Mouse (Mus musculus) hindbrain, embryonic 14.5 days (tissue): ENCODE measurements around the gene Arhgap24. TPM values are rescaled to one million over a fixed set of nuclear protein-coding genes. Genes with fewer than 3 reads are reported as not detected.

ENCODE experiments used
- ATAC-seq: fragments of 200-750 bp; cut with Nextera tagmentation; 2 replicates; pipeline ENCODE4 v1.8.0; 2017; ENCODE audit warnings: moderate number of reproducible peaks, mild to moderate bottlenecking, moderate TSS enrichment, moderate library complexity; ENCODE audit not compliant: low FRiP score
- DNase-seq: peaks from one replicate; pipeline ENCODE4 v3.0.0-alpha.2; 2015; ENCODE audit warnings: low spot score
- H3K27ac ChIP-seq: fragments of 300-500 bp; sonication (generic); 2 replicates; pipeline ENCODE4 v1.5.1; 2014; ENCODE audit warnings: mild to moderate bottlenecking, moderate library complexity
- H3K27me3 ChIP-seq: fragments of 300-500 bp; sonication (generic); 2 replicates; pipeline ENCODE4 v1.6.1; 2014; ENCODE audit warnings: mild to moderate bottlenecking, low read length, mixed read lengths; ENCODE audit not compliant: control insufficient read depth, insufficient read depth
- H3K36me3 ChIP-seq: fragments of 300-500 bp; sonication (generic); replicated peaks from 2 replicates; pipeline ENCODE4 v1.6.1; 2014; ENCODE audit not compliant: control insufficient read depth, insufficient read depth
- H3K4me1 ChIP-seq: fragments of 300-500 bp; sonication (generic); replicated peaks from 2 replicates; pipeline ENCODE4 v1.6.1; 2014; ENCODE audit warnings: antibody characterized with exemption, low read length, mixed read lengths; ENCODE audit not compliant: control insufficient read depth, insufficient read depth
- H3K4me2 ChIP-seq: fragments of 300-500 bp; sonication (generic); replicated peaks from 2 replicates; pipeline ENCODE4 v1.6.1; 2014; ENCODE audit warnings: mild to moderate bottlenecking, moderate library complexity
- H3K4me3 ChIP-seq: fragments of 300-500 bp; sonication (generic); replicated peaks from 2 replicates; pipeline ENCODE4 v1.5.1; 2014; ENCODE audit warnings: mild to moderate bottlenecking, low read length
- H3K9ac ChIP-seq: fragments of 300-500 bp; sonication (generic); 2 replicates; pipeline ENCODE4 v1.6.1; 2014
- H3K9me3 ChIP-seq: fragments of 300-500 bp; sonication (generic); 2 replicates; pipeline ENCODE4 v1.6.1; 2016; ENCODE audit warnings: low read length; ENCODE audit not compliant: control insufficient read depth
- WGBS: fragments of 180-500 bp; shearing (Covaris S2); extraction: QIAGEN DNeasy Blood & Tissue Kit; methylation state at CpG from one replicate; pipeline ENCODE4 v1.1.7; 2014; 5-methylcytosine and 5-hydroxymethylcytosine counted together
- polyA plus RNA-seq: library from polyadenylated mRNA; unstranded; fragments of >200 nt; fragmentation: Nextera tagmentation; extraction: Ambion mirVana; gene quantifications from 2 replicates; pipeline ENCODE4 v1.2.1, GENCODE M21; 2014

Gene Arhgap24
- polyA plus RNA-seq, 1 experiment from 2014 or later, result 10.3 TPM

DNA sequence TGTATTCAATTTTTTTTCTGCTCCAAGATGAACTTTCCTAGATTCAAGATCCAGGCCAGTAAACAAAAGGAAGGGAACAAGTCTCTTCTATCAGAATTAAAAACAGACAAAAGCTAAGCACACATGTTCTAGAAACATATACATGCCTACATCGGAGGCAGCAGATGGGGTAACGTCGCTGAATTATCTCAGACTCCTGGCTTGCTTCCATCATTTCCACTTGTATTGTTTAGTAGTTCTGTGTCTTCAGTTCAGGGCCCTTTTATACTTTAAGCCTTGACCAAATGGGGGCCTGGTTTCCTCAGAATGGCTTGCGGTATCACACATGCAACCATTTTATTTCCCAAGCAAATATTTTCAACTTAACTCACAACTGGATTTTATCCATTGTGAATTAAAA, 154.4 kb downstream of the Arhgap24 start:
- H3K9me3 ChIP-seq, result no peaks in the 10 kb centered on the region
- H3K4me3 ChIP-seq, result no peak overlapping the region
- no peak for DNase-seq
- no peak overlapping the region for H3K9ac ChIP-seq
- no peaks in the 10 kb centered on the region for H3K4me1 ChIP-seq
- 65% methylated on average over 4 of the region's 4 CpGs for WGBS
- no peak overlapping the region for H3K27ac ChIP-seq
- H3K27me3 ChIP-seq, result no peaks in the 10 kb centered on the region
- H3K4me2 ChIP-seq, result no peak overlapping the region
- no peak for ATAC-seq
- H3K36me3 ChIP-seq, result no peaks in the 10 kb centered on the region

DNA sequence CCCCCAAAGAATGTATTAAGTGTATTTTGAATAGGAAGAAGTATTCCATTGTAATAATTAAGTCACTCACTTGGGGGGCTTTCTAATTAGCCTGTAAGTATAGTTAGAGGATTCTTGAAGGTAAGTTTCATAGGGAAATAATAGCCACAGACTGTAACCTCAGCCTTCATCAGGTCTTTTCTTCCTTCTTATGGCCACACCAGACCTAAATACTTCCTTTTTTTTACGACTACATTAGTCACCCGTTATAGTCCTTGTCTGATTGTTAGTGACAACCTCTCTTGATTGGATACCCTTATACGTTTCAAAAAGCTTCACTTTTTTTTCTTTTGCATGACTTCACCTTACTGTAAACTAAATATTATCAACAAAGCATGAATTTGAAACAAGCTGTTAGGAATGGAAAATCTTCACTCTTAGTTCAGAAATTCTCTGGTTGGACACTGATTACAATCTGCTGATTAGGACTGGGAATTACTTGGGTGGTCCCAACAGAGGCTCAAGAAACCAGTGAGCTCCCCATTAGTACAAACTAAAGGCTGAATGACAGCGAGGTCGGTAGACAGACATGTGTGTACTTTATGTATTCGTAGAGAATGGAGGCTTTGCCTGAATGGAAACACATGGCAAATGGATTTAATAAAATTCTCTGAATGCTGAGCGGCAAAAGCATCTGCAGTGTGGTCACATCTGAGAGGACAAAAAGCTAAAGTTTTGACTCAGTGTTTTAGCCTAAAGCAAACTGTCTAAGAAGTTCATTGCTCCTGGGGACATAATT, 158.8 kb downstream of the Arhgap24 start:
- no peaks in the 10 kb centered on the region for H3K9me3 ChIP-seq
- H3K27me3 ChIP-seq, result no peaks in the 10 kb centered on the region
- no peak overlapping the region for H3K4me3 ChIP-seq
- H3K27ac ChIP-seq, result no peak overlapping the region
- no peaks in the 10 kb centered on the region for H3K36me3 ChIP-seq
- no peak overlapping the region for H3K9ac ChIP-seq
- DNase-seq (no peak), ATAC-seq (no peak)
- 82% methylated on average over 7 of the region's 7 CpGs for WGBS
- no peaks in the 10 kb centered on the region for H3K4me1 ChIP-seq
- no peak overlapping the region for H3K4me2 ChIP-seq

DNA sequence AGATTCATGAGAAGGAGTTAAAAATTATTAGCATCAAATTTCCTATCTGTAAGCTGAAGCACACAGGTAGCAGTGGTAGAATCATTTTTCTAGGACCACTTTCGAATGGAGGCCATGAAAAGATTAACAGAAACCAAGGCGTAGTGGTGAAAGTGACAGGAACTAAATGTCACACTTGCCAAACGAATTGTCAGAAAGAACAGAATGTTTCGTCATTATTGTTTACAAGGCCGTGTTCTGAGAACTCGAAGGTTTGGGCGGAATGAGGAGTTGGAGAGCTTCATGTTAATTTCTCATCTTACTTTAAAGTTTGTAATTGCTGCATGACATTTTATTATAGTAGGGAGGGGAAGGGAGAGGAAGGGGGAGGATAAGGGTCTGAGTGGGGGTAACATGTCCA, 162.2 kb downstream of the Arhgap24 start:
- DNase-seq (no peak), ATAC-seq (no peak)
- H3K27me3 ChIP-seq, result no peaks in the 10 kb centered on the region
- H3K4me1 ChIP-seq, result no peaks in the 10 kb centered on the region
- no peak overlapping the region for H3K4me3 ChIP-seq
- no peak overlapping the region for H3K27ac ChIP-seq
- no peaks in the 10 kb centered on the region for H3K9me3 ChIP-seq
- H3K9ac ChIP-seq, result no peak overlapping the region
- H3K36me3 ChIP-seq, result no peaks in the 10 kb centered on the region
- 90% methylated on average over 7 of the region's 7 CpGs for WGBS
- H3K4me2 ChIP-seq, result no peak overlapping the region

DNA sequence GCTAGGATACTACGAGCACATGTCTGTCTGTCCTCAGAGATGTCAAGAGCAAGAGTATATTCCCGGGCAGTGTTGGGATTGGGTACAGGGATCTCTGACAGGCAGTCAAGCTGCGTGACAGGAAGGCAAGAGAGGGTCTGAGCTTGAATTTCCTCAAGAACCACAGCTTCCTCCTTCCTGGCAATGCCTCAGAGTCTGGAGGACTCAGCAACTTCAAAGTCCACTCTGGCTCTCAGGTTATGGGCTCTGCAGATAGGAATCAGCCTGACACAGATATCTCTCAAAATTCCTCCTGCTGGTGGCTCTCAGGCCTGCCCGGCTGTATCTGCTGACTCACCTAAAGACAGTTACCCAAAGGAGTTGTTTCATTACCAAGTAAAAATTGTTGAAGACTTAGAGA, 162.6 kb downstream of the Arhgap24 start:
- Histone ChIP-seq H3K27ac (no peak overlapping the region), H3K4me3 (no peak overlapping the region), H3K36me3 (no peaks in the 10 kb centered on the region), H3K27me3 (no peaks in the 10 kb centered on the region), H3K9ac (no peak overlapping the region), H3K4me1 (no peaks in the 10 kb centered on the region), H3K9me3 (no peaks in the 10 kb centered on the region), H3K4me2 (no peak overlapping the region)
- WGBS, result 89% methylated on average over 4 of the region's 4 CpGs
- DNase-seq, result no peak
- no peak for ATAC-seq

DNA sequence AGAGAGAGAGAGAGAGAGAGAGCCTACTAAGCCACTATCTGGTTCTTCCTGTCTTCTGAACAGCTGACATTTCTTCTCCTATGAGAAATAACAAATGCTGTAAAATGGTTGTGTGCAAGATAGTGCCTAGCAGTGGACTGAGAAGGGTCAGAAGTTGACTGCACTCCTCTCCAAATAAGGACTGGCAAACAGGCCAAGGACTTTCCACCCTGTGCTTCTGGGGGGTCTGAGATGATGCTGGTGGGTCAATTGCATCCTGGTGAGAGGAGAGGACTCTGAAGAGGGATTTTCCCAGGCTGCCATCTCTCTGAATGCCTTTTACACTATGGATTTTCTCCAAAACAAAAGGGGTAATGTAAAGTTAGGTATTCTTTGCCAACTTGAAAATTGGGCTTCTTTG, 177.9 kb downstream of the Arhgap24 start:
- Histone ChIP-seq H3K4me1 (no peaks in the 10 kb centered on the region), H3K9me3 (no peaks in the 10 kb centered on the region), H3K9ac (no peak overlapping the region), H3K27ac (no peak overlapping the region), H3K36me3 (no peaks in the 10 kb centered on the region), H3K4me2 (no peak overlapping the region), H3K27me3 (no peaks in the 10 kb centered on the region), H3K4me3 (no peak overlapping the region)
- ATAC-seq, result no peak
- no peak for DNase-seq

- 51% methylated on average over 13 of the region's 13 CpGs for WGBS
- DNase-seq, result no peak
- ATAC-seq, result no peak
Measured at GRCm38 (mm10) chr5:102664988-102665726, 184.0 kb downstream of the Arhgap24 start.

GRCm38 (mm10) chr5:102666886-102667285, 185.7 kb downstream of the Arhgap24 start:
- Histone ChIP-seq H3K27me3 (no peaks in the 10 kb centered on the region), H3K9ac (no peak overlapping the region), H3K4me2 (no peak overlapping the region), H3K9me3 (no peaks in the 10 kb centered on the region), H3K4me3 (no peak overlapping the region), H3K27ac (no peak overlapping the region), H3K4me1 (no peaks in the 10 kb centered on the region), H3K36me3 (no peaks in the 10 kb centered on the region)
- DNase-seq (no peak), ATAC-seq (no peak)
- WGBS, result 95% methylated on average over 3 of the region's 3 CpGs

More at GRCm38 (mm10) chr5:102664988-102665726, 184.0 kb downstream of the Arhgap24 start:
- no peaks in the 10 kb centered on the region for H3K27me3 ChIP-seq
- no peaks in the 10 kb centered on the region for H3K4me1 ChIP-seq
- no peaks in the 10 kb centered on the region for H3K36me3 ChIP-seq
- no peaks in the 10 kb centered on the region for H3K9me3 ChIP-seq
- H3K4me3 ChIP-seq, result no peak overlapping the region
- no peak overlapping the region for H3K4me2 ChIP-seq
- H3K27ac ChIP-seq, result no peak overlapping the region
- H3K9ac ChIP-seq, result no peak overlapping the region

DNA sequence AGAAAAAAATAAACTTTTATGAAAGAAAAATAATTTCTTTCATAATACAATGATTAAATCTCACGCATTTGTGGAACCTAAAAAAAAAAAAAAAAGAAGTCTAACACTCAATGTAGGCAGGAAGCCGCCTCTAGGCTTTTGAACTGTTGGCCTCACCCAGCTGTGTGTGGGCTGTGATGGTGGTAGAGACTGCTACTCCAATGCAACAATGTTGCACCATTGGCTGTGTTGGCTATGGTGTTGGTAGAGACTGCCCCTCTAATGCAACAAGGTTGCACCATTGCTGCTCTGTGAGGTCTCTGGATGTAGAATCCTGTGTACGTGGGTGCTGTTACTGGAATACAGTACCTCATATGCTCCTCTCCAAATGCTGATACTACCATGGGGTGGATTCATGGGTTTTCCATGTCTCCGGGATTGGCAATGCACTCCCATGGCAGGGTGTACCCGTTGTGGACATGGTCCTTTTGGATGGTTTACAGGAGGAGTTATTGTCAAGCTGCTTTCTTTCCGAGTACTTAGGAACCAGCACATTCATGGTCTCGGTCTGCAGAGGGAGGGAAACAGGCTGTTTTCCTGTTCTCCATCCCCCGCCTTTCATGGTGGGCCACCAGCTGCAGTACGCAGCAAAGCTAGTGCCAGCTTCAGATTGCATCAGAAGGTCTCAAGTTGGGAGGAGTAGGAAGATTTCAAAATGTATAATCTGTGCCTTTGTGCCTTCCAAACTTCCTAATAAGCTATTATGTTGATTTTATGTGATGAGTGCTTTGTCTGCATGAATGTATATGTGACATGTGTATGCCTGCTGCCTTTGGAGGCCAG, 186.8 kb downstream of the Arhgap24 start:
- Histone ChIP-seq H3K9me3 (no peaks in the 10 kb centered on the region), H3K36me3 (no peaks in the 10 kb centered on the region), H3K4me3 (no peak overlapping the region), H3K27me3 (no peaks in the 10 kb centered on the region), H3K4me2 (no peak overlapping the region), H3K9ac (no peak overlapping the region), H3K27ac (no peak overlapping the region), H3K4me1 (no peaks in the 10 kb centered on the region)
- 91% methylated on average over 9 of the region's 9 CpGs for WGBS
- ATAC-seq (no peak), DNase-seq (no peak)

- Histone ChIP-seq H3K4me1 (0 out of 2 replicates have a peak, but pooled peaks cover 9% of the 10 kb centered on the region), H3K27me3 (no peaks in the 10 kb centered on the region), H3K4me3 (no peak overlapping the region), H3K27ac (no peak overlapping the region), H3K36me3 (no peaks in the 10 kb centered on the region), H3K9me3 (no peaks in the 10 kb centered on the region), H3K9ac (no peak overlapping the region), H3K4me2 (no peak overlapping the region)
- no peak for ATAC-seq
- DNase-seq, result no peak
- 86% methylated on average over 4 of the region's 4 CpGs for WGBS
Measured at GRCm38 (mm10) chr5:102670206-102670605, 189.0 kb downstream of the Arhgap24 start.
